Mouse (Mus musculus) heart, adult 10 weeks (tissue): ENCODE measurements around the gene Sirt6. TPM values are rescaled to one million over a fixed set of nuclear protein-coding genes. Genes with fewer than 3 reads are reported as not detected.

Source experiments
- polyA plus RNA-seq: library from polyadenylated mRNA; stranded (reverse); fragments of 350-450 nt; fragmentation: Illumina TruSeq; extraction: RNeasy Lipid Tissue Mini Kit (QIAGEN cat#74804); gene quantifications from one replicate; pipeline ENCODE4 v1.2.3, GENCODE M21; 2014; ENCODE audit warnings: low read depth, low replicate concordance

The Sirt6 gene
- polyA plus RNA-seq, result 8.1 TPM

GRCm38 (mm10) chr10:81626994-81627835 lies at the start of gene Sirt6:
TSS of gene Sirt6 (minus strand) at chr10:81627797.

GRCm38 (mm10) chr10:81648803-81649775 lies 21.5 kb upstream of the Sirt6 start, which contains the start of gene Gm10778:
TSS of gene Gm10778 (plus strand) at chr10:81649059.

GRCm38 (mm10) chr10:81628390-81628789 lies 793 bp upstream of the Sirt6 start, which contains the start of gene Ankrd24:
TSS of gene Ankrd24 (plus strand) at chr10:81628540.

GRCm38 (mm10) chr10:81605974-81606751 lies 21.4 kb downstream of the Sirt6 start, which contains the start of gene BC025920:
TSS of gene BC025920 (plus strand) at chr10:81606270.

GRCm38 (mm10) chr10:81600738-81601203 lies 26.8 kb downstream of the Sirt6 start, which contains the start of gene Tle6:
TSS of gene Tle6 (minus strand) at chr10:81601073.

GRCm38 (mm10) chr10:81574081-81575056 lies 53.2 kb downstream of the Sirt6 start, which contains the start of gene Tle2:
TSS of gene Tle2 (plus strand) at chr10:81574561.

Other genes starting within 250 kb of the Sirt6 start
- 21.5 TPM for gene Fzr1, start 249.3 kb downstream of the Sirt6 start, polyA plus RNA-seq
- gene Dohh, start 243.4 kb downstream of the Sirt6 start, polyA plus RNA-seq, result 54.8 TPM
- 2.0 TPM for gene Gm48551, start 243.3 kb downstream of the Sirt6 start, polyA plus RNA-seq
- not detected for gene Gm48552, start 238.8 kb downstream of the Sirt6 start, polyA plus RNA-seq
- gene Smim24, start 234.7 kb downstream of the Sirt6 start, polyA plus RNA-seq, result 6.5 TPM
- gene Nfic, start 172.2 kb downstream of the Sirt6 start, polyA plus RNA-seq, result 69.1 TPM
- 0.50 TPM for gene Celf5, start 145.1 kb downstream of the Sirt6 start, polyA plus RNA-seq
- 59.9 TPM for gene Ncln, start 131.4 kb downstream of the Sirt6 start, polyA plus RNA-seq
- 0.65 TPM for gene S1pr4, start 127.7 kb downstream of the Sirt6 start, polyA plus RNA-seq
- gene Gna15, start 103.6 kb downstream of the Sirt6 start, polyA plus RNA-seq, result 2.3 TPM
- 52.1 TPM for gene Gna11, start 82.6 kb downstream of the Sirt6 start, polyA plus RNA-seq
- 1,032 TPM for gene Aes, start 68.3 kb downstream of the Sirt6 start, polyA plus RNA-seq
- gene Tle2, start 53.2 kb downstream of the Sirt6 start, polyA plus RNA-seq, result 16.3 TPM
- 14.7 TPM for gene Tle6, start 26.7 kb downstream of the Sirt6 start, polyA plus RNA-seq
- gene BC025920, start 21.5 kb downstream of the Sirt6 start, polyA plus RNA-seq, result 5.9 TPM
- 19.0 TPM for gene Ankrd24, start 743 bp upstream of the Sirt6 start, polyA plus RNA-seq
- gene Gm10778, start 21.3 kb upstream of the Sirt6 start, polyA plus RNA-seq, result 2.7 TPM
- gene Zfp433, start 77.0 kb upstream of the Sirt6 start, polyA plus RNA-seq, result 4.7 TPM
- gene Gm3055, start 143.4 kb upstream of the Sirt6 start, polyA plus RNA-seq, result 3.5 TPM
- gene Gm4767, start 184.4 kb upstream of the Sirt6 start, polyA plus RNA-seq, result 0.68 TPM
- gene Gm32687, start 236.1 kb upstream of the Sirt6 start, polyA plus RNA-seq, result 2.2 TPM